Mouse (Mus musculus): ENCODE measurements around the gene C330007P06Rik. TPM values are rescaled to one million over a fixed set of nuclear protein-coding genes. Genes with fewer than 3 reads are reported as not detected.
A peak's percentile ranks its signal among the peaks of the same experiment; 100 is the strongest.
"Not testable (repeated sequence)": the region's sequence is repeated elsewhere in the genome, so short reads cannot be mapped to it uniquely, and the experiment has no call there.

C330007P06Rik gene
- polyA plus RNA-seq (2015; fragmentation: Nextera tagmentation; extraction: Ambion mirVana) = 26.7 and 29.1 TPM in 2 replicates

GRCm38 (mm10) chrX:36873765-36874164 lies at the start of gene C330007P06Rik, which contains the start of gene Ube2a:
Gene C330007P06Rik, minus strand, starts transcription at chrX:36874111.
Gene Ube2a, plus strand, starts transcription at chrX:36873900.
- peak within 1 kb of the TSS; percentile 66 for H3K4me2 ChIP-seq
- peak within 1 kb of the TSS; percentile 81 for H3K9ac ChIP-seq
- peak within 1 kb of the TSS; percentile 68 for H3K4me3 ChIP-seq
- H3K9me3 ChIP-seq (replicated peaks) = no peaks in the 10 kb centered on the region
- ATAC-seq = no peak
- peak within 1 kb of the TSS; percentile 81 for H3K27ac ChIP-seq
- H3K27me3 ChIP-seq = no peaks in the 10 kb centered on the region
- WGBS = 23% methylated on average over 8 of the region's 8 CpGs
- H3K4me1 ChIP-seq = peaks cover 6% of the 10 kb centered on the region; the same call in 1 of the 2 replicates
- no peaks in the 10 kb centered on the region for H3K36me3 ChIP-seq (ENCODE audit: poor library complexity, severe bottlenecking)

GRCm38 (mm10) chrX:36921346-36921745 lies 47.4 kb upstream of the C330007P06Rik start:
- Histone ChIP-seq H3K9me3 (replicated peaks) (no peaks in the 10 kb centered on the region), H3K4me3 (no peak overlapping the region), H3K36me3 (ENCODE audit: poor library complexity, severe bottlenecking) (no peaks in the 10 kb centered on the region), H3K4me1 (no peaks in the 10 kb centered on the region), H3K27me3 (no peaks in the 10 kb centered on the region), H3K9ac (no peak overlapping the region), H3K27ac (no peak overlapping the region), H3K4me2 (no peak overlapping the region)
- ATAC-seq = no peak
- 87% methylated on average over 4 of the region's 4 CpGs for WGBS

- Histone ChIP-seq H3K9me3 (replicated peaks) (no peaks in the 10 kb centered on the region), H3K4me1 (no peaks in the 10 kb centered on the region), H3K9ac (no peak overlapping the region), H3K36me3 (ENCODE audit: poor library complexity, severe bottlenecking) (no peaks in the 10 kb centered on the region), H3K27me3 (no peaks in the 10 kb centered on the region), H3K4me2 (no peak overlapping the region), H3K27ac (no peak overlapping the region), H3K4me3 (no peak overlapping the region)
- WGBS = 77% methylated on average over 1 of the region's 1 CpGs
- no peak for ATAC-seq
These were observed 43.8 kb upstream of the C330007P06Rik start for GRCm38 (mm10) chrX:36917749-36918148.

DNA sequence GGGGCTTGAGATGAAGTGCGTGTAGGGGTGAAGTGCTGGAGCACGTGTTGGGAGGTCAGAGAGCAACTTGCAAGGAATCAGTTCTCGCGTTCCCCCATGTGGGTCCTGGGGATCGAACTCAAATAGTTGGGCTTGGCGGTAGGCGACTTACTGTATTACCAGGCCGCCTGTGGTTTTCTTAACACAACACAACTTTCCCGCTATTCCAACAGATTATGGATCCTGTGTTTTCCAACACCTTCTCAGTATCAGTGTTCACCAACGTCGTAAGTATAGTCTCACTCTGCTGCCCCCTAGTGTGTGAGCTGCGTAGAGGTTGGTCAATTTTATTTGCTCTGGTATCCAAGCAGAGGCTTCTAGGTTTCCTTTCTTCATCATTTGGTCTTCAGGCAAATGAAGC lies 37.4 kb upstream of the C330007P06Rik start:
- no peak overlapping the region for H3K27ac ChIP-seq
- no peak overlapping the region for H3K4me2 ChIP-seq
- H3K9ac ChIP-seq = no peak overlapping the region
- H3K27me3 ChIP-seq = no peaks in the 10 kb centered on the region
- ATAC-seq = peak; percentile 41; the same call in 1 of the 2 replicates
- WGBS = 45% methylated on average over 12 of the region's 12 CpGs
- no peaks in the 10 kb centered on the region for H3K36me3 ChIP-seq (ENCODE audit: poor library complexity, severe bottlenecking)
- H3K4me3 ChIP-seq = no peak overlapping the region
- H3K9me3 ChIP-seq (replicated peaks) = no peaks in the 10 kb centered on the region
- H3K4me1 ChIP-seq = no peaks in the 10 kb centered on the region

DNA sequence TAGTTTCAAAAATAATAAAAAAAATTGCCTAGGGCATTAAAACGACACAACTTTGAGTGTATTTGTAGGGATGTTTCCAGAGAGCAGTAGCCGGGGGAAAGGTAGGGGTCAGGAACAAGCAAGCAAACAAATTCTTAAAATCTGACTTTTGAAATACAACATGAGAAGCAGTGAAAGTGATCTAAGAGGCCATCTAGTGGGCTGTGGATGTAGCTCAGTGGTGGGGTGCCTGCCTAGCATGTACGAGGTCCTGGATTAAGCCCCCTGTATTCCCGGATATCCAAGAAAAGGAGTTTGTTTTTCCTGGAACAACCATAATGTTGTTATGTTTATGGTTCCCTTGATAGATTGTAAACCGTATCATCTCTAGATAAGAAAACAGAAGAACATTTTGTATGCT lies 32.6 kb upstream of the C330007P06Rik start:
- Histone ChIP-seq H3K4me2 (no peak overlapping the region), H3K36me3 (ENCODE audit: poor library complexity, severe bottlenecking) (no peaks in the 10 kb centered on the region), H3K27ac (no peak overlapping the region), H3K4me1 (no peaks in the 10 kb centered on the region), H3K9ac (no peak overlapping the region), H3K9me3 (replicated peaks) (no peaks in the 10 kb centered on the region), H3K4me3 (no peak overlapping the region), H3K27me3 (no peaks in the 10 kb centered on the region)
- WGBS = 42% methylated on average over 5 of the region's 5 CpGs
- no peak for ATAC-seq

DNA sequence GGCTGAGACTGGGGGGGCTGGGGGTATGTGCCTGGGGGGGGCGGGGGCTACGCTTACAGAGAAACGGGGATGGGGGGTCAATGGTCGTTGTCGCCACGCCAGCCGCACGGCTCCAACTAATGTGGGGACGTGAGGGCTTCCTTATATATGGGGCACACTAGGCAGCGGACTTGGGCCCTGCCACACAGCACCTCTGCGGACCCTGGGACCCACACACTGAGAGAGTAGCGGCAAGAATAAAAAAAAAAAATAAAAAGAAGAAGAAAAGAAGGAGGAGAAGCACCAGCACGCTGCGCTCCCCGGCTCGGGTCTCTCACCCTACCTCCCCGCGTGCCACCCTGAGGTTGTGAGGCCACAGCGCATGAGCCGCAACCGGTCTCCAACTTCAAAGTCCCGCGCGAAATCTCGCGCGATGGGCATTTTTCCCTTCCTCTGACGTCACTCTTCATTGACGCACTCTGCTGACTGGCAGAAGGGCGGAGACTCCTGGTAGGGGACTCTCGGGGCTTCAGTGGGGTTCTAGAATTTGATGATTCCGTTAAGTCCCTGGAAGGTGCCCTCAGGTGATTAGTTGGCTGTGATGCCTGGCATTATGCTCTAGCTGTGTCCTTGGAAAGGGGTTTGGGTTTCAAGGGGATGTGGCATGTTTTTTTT lies 29.3 kb upstream of the C330007P06Rik start:
- peak overlapping the region; percentile 64 for H3K4me2 ChIP-seq
- H3K4me1 ChIP-seq = no peaks in the 10 kb centered on the region
- ATAC-seq = peak; percentile 94
- peak overlapping the region; percentile 76 for H3K9ac ChIP-seq
- H3K27ac ChIP-seq = peak overlapping the region; percentile 81
- no peaks in the 10 kb centered on the region for H3K36me3 ChIP-seq (ENCODE audit: poor library complexity, severe bottlenecking)
- peak overlapping the region; percentile 56 for H3K4me3 ChIP-seq
- no peaks in the 10 kb centered on the region for H3K9me3 ChIP-seq (replicated peaks)
- no peaks in the 10 kb centered on the region for H3K27me3 ChIP-seq
- 23% methylated on average over 32 of the region's 32 CpGs for WGBS

DNA sequence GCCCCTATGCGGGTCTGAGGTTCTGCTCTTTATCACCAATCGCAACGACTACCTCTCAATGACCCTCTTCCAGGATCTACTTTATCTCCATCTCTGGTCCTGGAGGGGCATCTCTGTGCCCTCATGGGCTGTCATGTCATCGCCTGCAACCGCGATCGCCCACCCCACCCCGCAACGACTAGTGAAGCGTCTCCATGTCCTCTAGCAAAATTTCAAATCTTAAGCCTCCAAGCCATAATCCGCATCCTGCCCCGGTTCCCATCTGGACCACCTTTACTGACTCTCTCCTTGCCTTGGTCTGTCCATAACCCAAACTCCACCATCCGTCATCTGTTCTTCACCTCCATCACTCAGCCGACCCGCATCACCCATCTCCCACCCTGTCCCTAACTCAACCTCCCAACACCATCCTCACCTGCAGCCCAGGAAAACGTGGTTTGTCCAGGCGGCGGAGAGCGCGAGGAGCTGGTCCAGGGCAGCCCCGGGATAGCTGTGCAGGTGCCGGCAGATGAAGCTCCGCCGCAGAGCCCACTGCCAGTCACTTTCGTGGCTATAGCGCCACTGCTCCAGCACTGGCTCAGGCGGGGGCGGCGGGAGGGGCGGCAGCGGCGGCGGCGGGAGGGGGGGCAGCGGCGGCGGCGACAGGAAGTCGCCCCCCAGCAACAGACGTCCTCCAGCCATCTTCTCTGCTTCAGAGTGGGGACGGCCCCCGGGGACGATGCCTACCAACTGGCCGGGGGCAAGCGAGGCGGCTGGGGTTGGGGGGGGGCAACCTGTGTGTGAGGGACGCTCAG lies 28.6 kb upstream of the C330007P06Rik start, which contains the start of gene Nkrf:
Gene Nkrf (minus strand): TSS at position 579 of the 794 bp plus-strand sequence.
- Histone ChIP-seq H3K4me2 (peak within 1 kb of the TSS; percentile 64), H3K36me3 (ENCODE audit: poor library complexity, severe bottlenecking) (no peaks in the 10 kb centered on the region), H3K9ac (peak within 1 kb of the TSS; percentile 76), H3K9me3 (replicated peaks) (no peaks in the 10 kb centered on the region), H3K27me3 (no peaks in the 10 kb centered on the region), H3K4me3 (peak within 1 kb of the TSS; percentile 56), H3K4me1 (no peaks in the 10 kb centered on the region), H3K27ac (peak within 1 kb of the TSS; percentile 81)
- WGBS = 22% methylated on average over 31 of the region's 47 CpGs
- ATAC-seq = peak; percentile 80

DNA sequence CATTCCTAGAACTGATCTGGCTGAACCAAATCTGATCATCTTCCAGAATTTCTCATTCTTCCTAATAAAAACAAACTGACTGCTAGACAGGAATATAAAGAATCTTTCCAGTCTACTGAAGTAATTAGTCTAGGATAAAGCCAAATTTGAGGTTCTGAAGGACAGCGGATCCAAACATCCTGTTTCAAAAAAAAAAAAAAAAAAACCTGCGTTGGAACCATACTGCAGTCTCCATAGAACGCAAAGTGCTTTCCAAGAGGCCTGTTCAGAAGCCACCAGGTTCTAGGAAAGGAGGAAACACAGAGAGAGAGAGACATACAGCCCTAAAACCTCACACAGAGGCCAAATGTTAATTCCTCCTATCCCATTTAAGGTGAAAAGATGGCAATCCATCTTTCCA lies 27.7 kb upstream of the C330007P06Rik start:
- no peaks in the 10 kb centered on the region for H3K9me3 ChIP-seq (replicated peaks)
- no peaks in the 10 kb centered on the region for H3K36me3 ChIP-seq (ENCODE audit: poor library complexity, severe bottlenecking)
- no peak for ATAC-seq
- 33% methylated on average over 3 of the region's 3 CpGs for WGBS
- H3K9ac ChIP-seq = peak overlapping the region; percentile 76
- no peaks in the 10 kb centered on the region for H3K4me1 ChIP-seq
- peak overlapping the region; percentile 64 for H3K4me2 ChIP-seq
- H3K4me3 ChIP-seq = peak overlapping the region; percentile 56
- H3K27ac ChIP-seq = peak overlapping the region; percentile 81
- no peaks in the 10 kb centered on the region for H3K27me3 ChIP-seq

DNA sequence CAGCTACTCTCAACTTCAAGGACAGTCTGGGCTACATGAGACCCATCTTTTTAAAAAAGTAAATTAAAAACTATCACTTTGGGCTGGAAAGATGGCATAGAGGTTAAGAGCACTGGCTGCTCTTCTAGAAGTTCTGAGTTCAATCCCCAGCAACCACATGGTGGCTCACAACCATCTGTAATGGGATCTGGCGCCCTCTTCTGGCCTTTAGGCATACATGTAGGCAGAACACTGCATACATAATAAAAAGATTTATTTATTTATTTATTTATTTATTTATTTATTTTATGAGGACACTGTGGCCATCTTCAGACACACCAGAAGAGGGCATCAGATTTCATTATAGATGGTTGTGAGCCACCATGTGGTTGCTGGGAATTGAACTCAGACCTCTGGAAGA lies 25.0 kb upstream of the C330007P06Rik start:
- H3K27ac ChIP-seq; H3K4me3 ChIP-seq; H3K36me3 ChIP-seq (ENCODE audit: poor library complexity, severe bottlenecking); H3K4me2 ChIP-seq; ATAC-seq; H3K9me3 ChIP-seq (replicated peaks); H3K4me1 ChIP-seq; H3K9ac ChIP-seq; H3K27me3 ChIP-seq: not testable (repeated sequence)
- 21% methylated on average over 1 of the region's 1 CpGs for WGBS

DNA sequence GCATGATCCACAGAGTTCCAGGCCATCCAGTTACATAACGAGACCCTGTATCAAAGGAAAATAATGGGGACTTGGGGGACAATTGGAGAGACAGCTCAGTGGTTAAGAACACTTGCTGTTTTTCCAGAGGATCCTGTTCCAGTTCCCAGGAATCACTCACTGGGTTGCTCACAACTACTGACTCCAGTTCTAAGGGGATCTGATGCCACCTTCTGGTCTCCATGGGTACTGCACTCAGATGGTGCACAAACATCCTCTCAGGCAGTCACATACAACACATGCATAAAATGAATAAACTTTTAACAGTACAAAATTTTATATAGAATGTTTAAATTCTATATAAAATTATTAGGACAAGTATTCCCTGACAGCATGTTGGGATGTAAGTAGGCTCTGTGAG lies 10.8 kb upstream of the C330007P06Rik start:
- H3K4me1 ChIP-seq = no peaks in the 10 kb centered on the region
- no peak overlapping the region for H3K4me3 ChIP-seq
- WGBS = 70% methylated on average over 1 of the region's 1 CpGs
- H3K36me3 ChIP-seq (ENCODE audit: poor library complexity, severe bottlenecking) = peaks cover 19% of the 10 kb centered on the region
- no peak overlapping the region for H3K4me2 ChIP-seq
- H3K27me3 ChIP-seq = no peaks in the 10 kb centered on the region
- no peak overlapping the region for H3K9ac ChIP-seq
- no peak for ATAC-seq
- H3K27ac ChIP-seq = no peak overlapping the region
- no peaks in the 10 kb centered on the region for H3K9me3 ChIP-seq (replicated peaks)

DNA sequence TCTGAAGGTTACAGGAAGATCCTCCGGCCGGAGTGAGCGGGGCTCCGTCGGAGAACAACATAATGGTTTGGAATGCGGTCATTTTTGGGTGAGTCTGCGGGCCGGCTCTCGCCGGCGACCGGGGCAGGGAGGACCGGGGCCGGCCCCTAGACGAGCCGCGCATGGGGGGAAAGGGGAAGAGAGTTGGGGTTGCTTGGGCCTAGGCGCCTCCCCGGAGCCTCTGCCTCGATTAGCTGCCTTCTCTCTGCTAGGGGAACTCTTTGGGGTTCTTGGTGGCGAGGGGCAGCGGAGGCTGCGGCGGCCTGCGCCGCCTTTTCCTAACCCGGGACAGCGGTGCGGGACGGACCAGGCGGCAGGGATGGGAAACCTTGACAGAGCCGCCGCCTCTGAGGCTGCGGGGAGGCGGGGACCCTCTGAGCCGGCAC lies 805 bp upstream of the C330007P06Rik start:
- ATAC-seq = peak; percentile 61
- Histone ChIP-seq H3K36me3 (ENCODE audit: poor library complexity, severe bottlenecking) (0 out of 2 replicates have a peak, but pooled peaks cover 4% of the 10 kb centered on the region), H3K27me3 (no peaks in the 10 kb centered on the region), H3K4me3 (peak overlapping the region; percentile 68), H3K9me3 (replicated peaks) (no peaks in the 10 kb centered on the region), H3K27ac (peak overlapping the region; percentile 81), H3K4me1 (peaks cover 6% of the 10 kb centered on the region; the same call in 1 of the 2 replicates), H3K4me2 (peak overlapping the region; percentile 66), H3K9ac (peak overlapping the region; percentile 81)
- 20% methylated on average over 36 of the region's 36 CpGs for WGBS

DNA sequence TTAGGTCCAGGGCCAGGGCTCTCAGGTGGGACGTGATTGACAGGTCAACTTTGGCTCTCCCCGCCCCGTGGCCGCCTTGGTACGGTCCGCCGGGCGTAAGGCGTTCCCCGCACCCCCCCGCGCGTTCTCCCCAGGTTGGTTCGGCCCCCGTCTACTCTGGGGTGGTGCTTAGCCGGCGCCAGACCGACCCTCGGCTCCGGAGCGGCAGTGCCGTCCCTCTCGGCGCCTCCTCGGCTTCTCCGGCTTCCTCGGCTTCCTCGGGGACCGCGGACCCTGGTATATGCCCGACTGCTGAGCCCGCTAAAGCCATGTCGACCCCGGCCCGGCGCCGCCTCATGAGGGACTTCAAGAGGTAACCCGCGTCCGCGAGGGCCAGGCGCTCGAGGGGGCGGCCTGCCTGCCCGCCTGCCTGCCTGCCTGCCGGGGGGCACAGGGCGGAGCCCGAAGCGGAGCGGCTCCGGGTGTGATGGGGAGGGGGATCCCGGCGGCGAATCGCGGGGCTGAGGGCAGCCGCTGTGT lies 326 bp upstream of the C330007P06Rik start:
- ATAC-seq = peak; percentile 98
- WGBS = 12% methylated on average over 56 of the region's 57 CpGs
- Histone ChIP-seq H3K9ac (peak overlapping the region; percentile 81), H3K4me3 (peak overlapping the region; percentile 68), H3K27ac (peak overlapping the region; percentile 81), H3K36me3 (ENCODE audit: poor library complexity, severe bottlenecking) (0 out of 2 replicates have a peak, but pooled peaks cover under 1% of the 10 kb centered on the region), H3K4me1 (peaks cover 6% of the 10 kb centered on the region; the same call in 1 of the 2 replicates), H3K27me3 (no peaks in the 10 kb centered on the region), H3K4me2 (peak overlapping the region; percentile 66), H3K9me3 (replicated peaks) (no peaks in the 10 kb centered on the region)
